Mouse (Mus musculus) cerebellum, postnatal 36 days (tissue): ENCODE measurements around the gene Ethe1.

Source experiments
- DNase-seq, 2 experiments: peaks; one replicate each; pipeline ENCODE4 v3.0.0; 2021 to 2022; ENCODE audit warnings: mixed read lengths in 2 of 2

Gene Ethe1

GRCm38 (mm10) chr7:24577811-24578210 is 9.5 kb upstream of the Ethe1 start:
- DNase-seq, result no peak

DNA sequence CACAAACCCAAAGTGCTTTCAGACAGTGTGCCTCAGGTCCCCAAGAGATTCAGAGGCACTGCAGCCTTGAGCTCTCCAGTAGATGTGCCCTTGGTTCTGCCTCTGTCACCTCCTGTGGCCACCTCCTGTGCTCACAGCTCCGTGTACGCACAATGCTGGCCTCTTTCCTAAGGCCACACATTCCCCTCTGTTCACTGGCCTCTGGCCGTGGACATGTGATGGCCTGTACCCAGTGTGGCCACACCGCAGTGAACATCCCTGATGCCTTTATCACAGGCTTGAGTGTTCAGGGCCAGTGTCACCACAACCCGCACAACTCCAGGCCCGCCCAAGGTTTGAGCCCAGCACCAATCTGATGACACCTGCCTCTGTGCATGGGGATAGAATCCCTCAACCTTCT is 2.5 kb upstream of the Ethe1 start:
- no peak for DNase-seq

- DNase-seq, result no peak
Measured at GRCm38 (mm10) chr7:24585995-24586394, 1.3 kb upstream of the Ethe1 start.

DNA sequence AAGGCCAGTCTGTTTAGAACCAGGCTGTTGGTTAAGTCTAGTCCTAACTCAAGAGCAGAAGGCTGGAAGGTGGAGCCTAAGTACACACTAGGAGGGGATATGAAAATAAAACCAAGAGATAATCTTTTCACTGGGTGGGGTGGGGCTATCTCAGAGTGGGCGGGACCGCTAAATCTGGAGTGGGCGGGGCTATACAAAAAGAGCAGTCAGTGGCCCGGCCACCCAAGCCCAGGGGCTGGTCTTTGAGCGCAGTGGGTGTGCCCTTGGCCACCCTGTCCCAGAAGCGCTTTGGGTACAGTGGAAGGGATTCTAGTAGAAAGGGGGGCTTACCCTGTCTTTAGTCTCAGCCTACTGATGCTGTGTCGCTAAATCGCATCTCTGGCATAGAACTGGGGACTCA is 515 bp upstream of the Ethe1 start:
- no peak for DNase-seq

DNA sequence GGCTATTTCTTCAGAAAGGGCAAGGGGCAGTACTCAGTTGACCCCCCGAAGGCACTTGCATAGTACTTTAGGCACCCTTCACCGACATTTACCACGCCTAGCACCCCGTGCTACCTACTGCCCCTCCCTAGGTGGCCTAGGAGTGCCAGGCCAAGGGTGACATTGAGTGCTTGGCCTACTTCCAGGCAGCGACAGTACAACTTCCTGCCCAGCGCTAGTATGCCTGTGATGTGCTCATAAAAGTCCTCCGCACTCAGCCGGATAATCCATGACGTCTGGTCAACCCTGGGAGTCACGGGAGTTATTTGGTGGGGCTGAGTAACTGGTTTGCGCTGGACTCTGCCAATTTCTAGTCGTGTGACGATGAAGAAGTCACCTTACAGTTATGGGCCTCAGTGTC is 993 bp downstream of the Ethe1 start:
- DNase-seq, result no peak

DNA sequence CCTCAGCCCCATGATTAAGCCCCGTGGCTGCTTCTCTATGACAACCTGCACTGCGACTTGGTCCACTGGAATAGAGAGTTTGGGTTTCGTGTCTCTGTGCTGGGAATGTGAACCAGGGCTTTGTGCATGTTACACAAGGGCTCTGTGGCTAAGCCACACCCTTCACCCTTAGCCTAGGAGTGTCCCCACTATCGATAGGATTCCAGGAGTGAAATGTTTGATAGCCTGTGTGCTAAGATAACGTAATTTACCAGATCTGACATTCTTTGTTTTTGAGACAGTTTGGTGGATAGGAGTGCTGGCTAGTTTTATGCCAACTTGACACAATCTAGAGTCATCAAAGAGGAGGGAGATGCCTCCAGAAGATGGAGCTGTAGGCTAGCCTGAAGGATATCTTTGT is 4.4 kb downstream of the Ethe1 start:
- DNase-seq, result no peak

GRCm38 (mm10) chr7:24592163-24592562 is 4.8 kb downstream of the Ethe1 start:
- no peak for DNase-seq

GRCm38 (mm10) chr7:24592781-24593180 is 5.4 kb downstream of the Ethe1 start:
- DNase-seq, result no peak

GRCm38 (mm10) chr7:24593621-24594308 is 6.4 kb downstream of the Ethe1 start:
- peak; percentile 67 to 80 for DNase-seq

DNA sequence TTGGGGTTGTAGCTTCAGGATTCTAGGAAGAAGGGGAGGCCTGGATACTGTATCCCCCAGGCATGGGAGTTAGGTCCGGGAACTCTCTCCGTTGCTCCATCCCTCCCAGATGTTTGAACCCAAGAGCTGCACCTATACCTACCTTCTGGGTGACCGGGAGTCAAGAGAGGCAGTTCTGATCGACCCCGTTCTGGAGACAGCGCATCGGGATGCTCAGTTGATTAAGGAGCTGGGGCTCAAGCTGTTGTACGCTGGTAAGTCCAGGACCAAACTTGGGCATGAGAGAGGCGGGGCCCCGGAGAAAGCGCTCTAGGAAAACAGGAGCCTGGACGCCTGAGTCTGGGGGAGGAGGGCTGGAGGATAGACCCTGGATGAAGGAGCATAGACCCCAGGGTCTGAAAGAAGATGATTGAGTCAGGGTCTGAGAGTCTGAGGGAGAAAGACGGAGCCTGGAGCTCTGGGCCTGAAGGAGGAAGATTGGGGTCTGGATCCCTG is 7.0 kb downstream of the Ethe1 start:
- DNase-seq, result no peak

DNA sequence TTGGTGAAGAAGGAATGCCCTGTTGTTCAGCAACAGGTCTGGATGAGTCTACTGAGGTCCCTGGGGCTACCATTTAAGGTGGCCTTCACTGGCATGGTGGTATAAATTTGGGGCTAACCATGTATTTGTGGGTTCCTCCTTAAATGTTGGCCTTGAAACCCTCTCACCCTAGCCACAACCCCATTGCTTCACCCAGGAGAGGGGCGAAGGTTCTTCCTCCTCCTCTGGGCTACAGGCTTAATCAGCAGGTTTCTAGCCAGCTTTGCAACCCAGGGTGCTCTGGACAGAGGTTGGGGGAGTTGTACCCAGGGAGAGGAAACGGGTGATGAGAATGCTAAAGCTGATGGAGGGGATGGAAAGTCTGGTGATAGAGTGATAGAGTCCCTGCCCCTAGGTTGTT is 8.1 kb downstream of the Ethe1 start:
- no peak for DNase-seq

DNA sequence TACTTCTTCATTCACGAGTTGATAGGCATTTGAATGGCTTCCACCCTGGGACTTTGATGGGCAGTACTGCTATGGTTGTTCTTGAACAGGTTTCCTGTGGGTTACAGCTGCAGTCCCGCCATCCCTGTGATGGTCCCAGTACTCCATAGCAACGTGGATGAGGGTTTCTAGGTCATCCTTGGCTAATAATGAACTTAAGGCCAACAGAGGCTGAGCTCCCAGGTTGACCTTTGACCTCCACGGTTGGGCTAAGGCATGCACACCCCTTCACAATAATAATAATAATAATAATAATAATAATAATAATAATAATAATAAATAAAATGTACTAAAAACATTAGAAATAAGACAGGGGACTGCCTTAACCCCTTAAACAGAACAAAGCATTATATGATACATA is 10.8 kb downstream of the Ethe1 start:
- no peak for DNase-seq

DNA sequence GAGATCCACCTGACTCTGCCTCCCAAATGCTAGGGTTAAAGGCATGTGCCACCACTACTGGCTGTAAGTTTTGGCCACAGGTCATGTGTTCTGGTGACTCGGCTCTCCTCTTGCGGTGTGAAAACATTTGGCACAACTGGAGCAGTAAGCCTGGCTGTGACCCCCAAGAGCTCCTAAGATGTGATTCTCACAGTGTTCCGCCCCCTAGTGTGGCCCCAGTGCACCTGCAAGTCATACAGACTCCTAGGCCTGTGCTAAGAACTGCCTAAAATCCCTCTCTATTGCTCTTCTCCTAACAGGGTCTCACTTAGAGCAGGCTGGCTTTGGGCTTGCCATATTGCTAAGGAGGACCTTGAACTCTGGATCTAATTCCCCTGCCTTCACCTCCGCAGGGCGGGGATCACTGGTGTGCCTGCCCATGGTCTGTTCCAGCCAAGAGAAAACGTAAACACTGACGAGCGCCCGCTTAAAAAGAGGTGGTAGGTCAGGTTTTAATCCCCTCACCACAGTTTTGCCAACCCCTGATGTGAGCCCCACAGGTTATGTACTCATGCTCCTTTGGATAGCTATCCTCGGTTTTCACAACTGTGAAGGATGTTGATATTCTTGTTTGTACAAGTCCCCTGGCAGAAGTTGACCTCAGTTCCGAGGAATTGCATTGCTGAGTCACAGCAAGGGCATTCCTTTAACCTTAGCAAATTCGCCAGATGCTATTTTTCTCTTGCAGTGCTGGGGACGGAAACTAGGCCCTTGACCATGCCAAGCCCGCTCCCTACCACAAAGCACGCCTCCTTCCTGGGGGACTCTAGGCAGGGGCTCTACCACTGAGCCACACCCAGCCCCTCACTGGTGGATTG is 12.1 kb downstream of the Ethe1 start:
- no peak for DNase-seq

DNA sequence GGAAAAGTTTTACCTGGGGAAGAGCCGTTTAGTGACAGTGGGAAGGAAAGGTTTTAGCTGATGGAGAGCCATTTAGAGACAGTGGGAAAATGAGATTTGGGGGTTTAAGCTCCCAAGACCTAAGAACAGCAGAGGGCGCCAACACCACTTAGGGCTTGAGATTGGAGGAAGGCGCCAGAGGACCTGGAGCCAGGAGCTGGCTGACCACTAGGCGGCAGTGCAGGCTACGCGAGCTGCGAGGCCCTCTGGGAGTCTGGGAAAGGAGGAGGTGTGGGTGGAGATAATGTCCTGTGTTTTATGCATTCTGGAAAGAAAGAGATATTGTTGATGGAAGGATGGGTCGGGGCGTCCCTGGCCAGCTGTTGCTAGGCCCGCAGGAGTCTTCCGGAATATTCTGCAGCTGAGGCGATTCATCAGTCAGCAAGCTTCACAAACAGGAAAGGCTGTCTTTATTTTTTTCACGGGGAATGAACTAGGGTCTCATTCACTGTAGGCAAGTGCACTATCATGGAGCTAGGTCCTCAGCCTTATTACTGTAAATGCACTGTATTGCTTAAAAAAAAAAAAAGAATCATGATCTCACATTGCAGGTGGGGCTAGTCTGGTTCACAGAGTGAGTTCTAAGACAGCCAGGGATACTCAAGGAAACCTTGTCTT is 13.7 kb downstream of the Ethe1 start:
- peak; percentile 96 for DNase-seq

DNA sequence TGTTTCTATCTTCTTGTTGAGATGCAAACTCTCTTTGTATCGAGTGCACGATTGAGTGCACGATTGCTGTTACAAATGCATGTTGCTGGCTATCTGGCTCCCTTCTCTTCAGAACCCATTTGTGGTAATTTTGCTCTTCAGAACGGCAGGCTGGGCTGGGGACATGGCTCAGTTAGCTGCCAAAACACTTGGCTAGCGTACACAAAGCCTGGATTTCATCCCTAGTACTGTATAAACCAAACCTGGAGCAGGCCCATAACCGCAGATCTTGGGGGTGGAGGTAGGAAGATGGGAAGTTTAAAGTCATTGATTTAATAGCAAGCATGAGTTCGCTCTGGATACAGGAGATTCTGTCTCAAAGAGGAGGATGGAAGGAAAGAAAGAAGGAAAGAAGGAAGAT is 18.2 kb downstream of the Ethe1 start:
- DNase-seq, result no peak

- DNase-seq, result no peak
Measured at GRCm38 (mm10) chr7:24606046-24606445, 18.7 kb downstream of the Ethe1 start.

DNA sequence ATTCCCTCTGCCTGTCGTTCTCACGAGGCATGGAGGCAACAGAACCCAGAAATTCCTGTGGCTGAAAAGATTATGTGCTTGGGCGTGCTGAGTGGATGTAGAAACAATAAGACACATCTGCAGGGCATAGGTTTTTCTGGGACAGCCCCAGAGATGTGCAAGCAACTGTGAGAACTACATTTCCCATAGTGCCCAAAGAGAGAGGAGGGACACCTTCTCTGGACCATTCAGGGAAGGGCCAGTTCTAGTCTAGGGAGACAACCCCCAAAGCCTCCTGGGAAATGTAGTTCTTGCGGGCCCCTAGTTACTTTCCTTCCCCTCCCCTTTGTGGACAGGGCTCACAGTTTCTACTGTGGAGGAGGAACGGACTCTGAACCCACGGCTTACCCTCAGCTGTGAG is 20.7 kb downstream of the Ethe1 start:
- peak in 1 of 2 experiments; percentile 18 for DNase-seq

DNA sequence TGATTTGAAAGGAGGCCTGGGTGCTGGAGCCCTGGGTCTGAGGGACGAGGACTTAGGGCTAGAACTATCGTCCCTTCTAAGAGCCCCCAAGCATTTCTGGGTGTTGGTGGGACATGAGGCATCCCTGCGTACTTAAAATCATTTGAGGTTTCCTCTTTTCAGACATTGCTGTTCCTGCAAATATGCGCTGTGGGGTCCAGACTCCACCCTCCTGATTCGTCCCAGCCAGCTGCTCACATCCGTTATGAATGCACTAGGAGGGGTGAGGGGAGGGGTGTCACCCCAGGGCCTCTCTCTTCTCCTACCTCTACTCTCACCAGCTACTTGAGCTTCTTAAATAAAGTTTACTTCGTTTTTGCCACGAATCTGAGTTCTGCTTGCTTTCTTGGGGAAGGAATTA is 21.2 kb downstream of the Ethe1 start:
- DNase-seq, result no peak

DNA sequence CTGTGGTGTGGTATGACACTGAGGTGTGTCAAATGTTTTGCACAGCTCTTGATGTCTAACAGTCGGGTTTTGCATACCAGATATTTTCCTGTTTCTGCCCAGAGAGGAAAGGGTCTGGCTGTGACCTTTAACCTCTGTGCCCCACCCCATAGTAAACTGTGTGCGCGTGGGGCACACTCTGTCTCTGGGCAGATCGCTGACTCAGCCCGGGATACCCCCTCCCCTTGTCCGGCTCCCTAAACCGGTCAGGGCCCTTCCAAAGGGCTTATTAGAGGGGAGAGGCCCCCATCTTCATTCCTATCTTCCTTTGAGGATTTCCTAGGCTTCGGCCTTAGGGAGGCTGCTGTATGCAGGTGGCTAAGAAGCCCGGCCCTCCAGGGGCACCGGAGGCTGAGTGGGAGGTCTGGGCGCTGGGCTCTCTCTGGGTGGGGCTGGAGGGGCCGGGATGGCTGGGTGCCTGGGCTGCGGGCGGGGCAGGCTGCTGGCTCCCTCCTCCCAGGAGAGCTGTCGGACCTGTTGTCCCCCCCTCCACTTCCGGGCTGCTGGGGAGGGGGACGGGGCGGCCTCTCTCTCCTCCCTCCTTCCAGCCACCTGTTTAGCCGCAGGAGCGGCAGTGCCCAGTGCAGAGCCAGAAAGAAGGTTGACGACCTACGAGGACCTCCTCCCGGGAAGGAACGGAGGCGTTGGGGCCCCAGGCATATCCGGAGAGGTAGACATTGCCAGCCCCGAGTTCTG is 23.0 kb downstream of the Ethe1 start, which contains the start of gene Phldb3:
Gene Phldb3, plus strand, starts transcription at position 620 of the 735 bp plus-strand sequence.
- DNase-seq, result no peak

- DNase-seq, result no peak
Measured at GRCm38 (mm10) chr7:24610879-24611494, 23.6 kb downstream of the Ethe1 start.

DNA sequence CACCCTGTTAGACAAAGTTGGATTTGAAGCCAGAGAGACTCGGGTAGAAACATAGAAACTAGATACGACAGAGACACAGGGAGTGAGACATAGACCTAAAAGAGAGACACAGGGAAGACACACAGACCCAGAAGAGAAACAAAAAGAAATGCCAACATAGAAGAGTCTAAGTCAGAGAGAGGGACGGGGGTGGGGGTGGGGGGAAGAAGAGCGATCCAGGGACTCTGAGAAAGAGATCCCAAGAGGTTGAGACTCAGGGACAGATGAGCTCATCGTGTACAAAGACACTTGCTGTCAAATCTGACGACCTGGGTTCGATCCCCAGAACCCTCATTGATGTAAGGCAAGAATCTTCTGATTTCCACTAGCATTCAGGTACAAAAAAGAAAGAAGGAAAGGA is 24.4 kb downstream of the Ethe1 start:
- DNase-seq, result no peak

- DNase-seq, result no peak
Measured at GRCm38 (mm10) chr7:24612308-24612910, 25.1 kb downstream of the Ethe1 start.
